Mouse (Mus musculus): ENCODE measurements around the gene Siva1. TPM values are rescaled to one million over a fixed set of nuclear protein-coding genes. Genes with fewer than 3 reads are reported as not detected.

Gene Siva1
- total and polyA plus RNA-seq, 2 experiments from 2014 or later, result 62.2 to 107 TPM

DNA sequence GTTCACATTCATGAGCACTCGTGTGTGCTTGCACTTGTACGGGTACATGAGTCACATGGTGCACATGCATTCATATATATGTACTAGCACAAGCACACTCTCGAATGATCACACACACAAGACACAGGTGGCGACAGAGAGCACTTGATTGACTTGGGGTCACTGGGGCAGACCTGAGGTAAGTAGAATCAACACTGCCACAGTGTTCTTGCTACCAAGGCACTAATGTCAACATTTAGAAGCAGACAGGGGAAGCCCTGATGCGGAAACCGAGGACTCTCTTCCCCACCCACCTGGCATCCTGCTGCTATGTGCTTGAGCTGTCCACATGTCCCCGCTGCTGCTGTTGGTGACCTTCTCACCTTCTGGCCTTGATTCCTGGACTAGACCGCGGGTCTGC is 10.8 kb upstream of the Siva1 start:
- 66% methylated on average over 9 of the region's 9 CpGs for WGBS
- no peak for ATAC-seq (ENCODE audit: insufficient read depth, low read depth)
- no peak for DNase-seq (ENCODE audit: low spot score)
- TF ChIP-seq CTCF (IDR thresholded peaks at IDR 0.05; ENCODE audit: low read depth) (no peak), EP300 (IDR thresholded peaks at IDR 0.05; ENCODE audit: low read depth) (no peak)
- Histone ChIP-seq H3K4me3 (ENCODE audit: low read depth, low read length) (no peak overlapping the region), H3K27me3 (ENCODE audit: control insufficient read depth, insufficient read depth, low read length) (no peaks in the 10 kb centered on the region), H3K36me3 (replicated peaks; ENCODE audit: control insufficient read depth, insufficient read depth, low read length) (peaks cover 21% of the 10 kb centered on the region), H3K4me2 (ENCODE audit: low read depth, low read length) (no peak overlapping the region), H3K27ac (ENCODE audit: low read depth) (no peak overlapping the region), H3K9me3 (replicated peaks; ENCODE audit: control insufficient read depth, low read length) (no peaks in the 10 kb centered on the region), H3K9ac (replicated peaks; ENCODE audit: low read depth, low read length) (no peak overlapping the region), H3K4me1 (ENCODE audit: control insufficient read depth, insufficient read depth) (peaks cover 10% of the 10 kb centered on the region)

- ATAC-seq (ENCODE audit: insufficient read depth, low read depth) (no peak), DNase-seq (ENCODE audit: low spot score) (no peak)
- 85% methylated on average over 10 of the region's 10 CpGs for WGBS
- Histone ChIP-seq H3K4me3 (ENCODE audit: low read depth, low read length) (no peak overlapping the region), H3K9me3 (replicated peaks; ENCODE audit: control insufficient read depth, low read length) (no peaks in the 10 kb centered on the region), H3K4me1 (ENCODE audit: control insufficient read depth, insufficient read depth) (no peaks in the 10 kb centered on the region), H3K27me3 (ENCODE audit: control insufficient read depth, insufficient read depth, low read length) (no peaks in the 10 kb centered on the region), H3K27ac (ENCODE audit: low read depth) (no peak overlapping the region), H3K4me2 (ENCODE audit: low read depth, low read length) (no peak overlapping the region), H3K9ac (replicated peaks; ENCODE audit: low read depth, low read length) (no peak overlapping the region), H3K36me3 (replicated peaks; ENCODE audit: control insufficient read depth, insufficient read depth, low read length) (peaks cover 21% of the 10 kb centered on the region)
- TF ChIP-seq EP300 (IDR thresholded peaks at IDR 0.05; ENCODE audit: low read depth) (no peak), CTCF (IDR thresholded peaks at IDR 0.05; ENCODE audit: low read depth) (no peak)
Observed at GRCm38 (mm10) chr12:112639526-112639925, 5.0 kb upstream of the Siva1 start.

DNA sequence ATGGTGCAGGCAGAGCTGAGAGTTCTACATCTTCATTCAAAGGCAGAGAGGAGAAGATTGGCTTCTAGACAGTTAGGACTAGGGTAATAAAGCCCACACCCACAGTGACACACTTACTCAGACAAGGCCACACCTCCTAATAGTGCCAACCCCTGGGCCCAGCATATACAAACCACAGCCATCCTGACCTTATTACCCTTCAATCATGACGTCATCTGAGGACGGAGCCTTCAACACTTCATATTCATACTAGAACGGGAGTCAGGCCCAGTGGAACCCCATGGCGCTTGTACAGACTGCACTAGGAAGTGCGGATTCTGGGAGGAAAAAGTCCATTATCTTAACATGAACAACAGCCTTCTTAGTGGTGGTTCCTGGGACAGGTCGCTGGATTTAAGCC is 1.4 kb upstream of the Siva1 start:
- peaks cover 18% of the 10 kb centered on the region; the same call in 1 of the 2 replicates for H3K36me3 ChIP-seq (replicated peaks; ENCODE audit: control insufficient read depth, insufficient read depth, low read length)
- DNase-seq (ENCODE audit: low spot score) (no peak), ATAC-seq (ENCODE audit: insufficient read depth, low read depth) (no peak)
- H3K4me3 ChIP-seq (ENCODE audit: low read depth, low read length), result no peak overlapping the region
- no peak overlapping the region for H3K27ac ChIP-seq (ENCODE audit: low read depth)
- no peak overlapping the region for H3K4me2 ChIP-seq (ENCODE audit: low read depth, low read length)
- TF ChIP-seq CTCF (IDR thresholded peaks at IDR 0.05; ENCODE audit: low read depth) (no peak), EP300 (IDR thresholded peaks at IDR 0.05; ENCODE audit: low read depth) (no peak)
- no peak overlapping the region for H3K9ac ChIP-seq (replicated peaks; ENCODE audit: low read depth, low read length)
- H3K27me3 ChIP-seq (ENCODE audit: control insufficient read depth, insufficient read depth, low read length), result no peaks in the 10 kb centered on the region
- H3K9me3 ChIP-seq (replicated peaks; ENCODE audit: control insufficient read depth, low read length), result no peaks in the 10 kb centered on the region
- peaks cover 8% of the 10 kb centered on the region for H3K4me1 ChIP-seq (ENCODE audit: control insufficient read depth, insufficient read depth)
- 76% methylated on average over 6 of the region's 6 CpGs for WGBS

GRCm38 (mm10) chr12:112644855-112645506 is 502 bp downstream of the Siva1 start:
- Histone ChIP-seq H3K4me3 (ENCODE audit: low read depth, low read length) (peak overlapping the region; percentile 60), H3K9me3 (replicated peaks; ENCODE audit: control insufficient read depth, low read length) (no peaks in the 10 kb centered on the region), H3K9ac (replicated peaks; ENCODE audit: low read depth, low read length) (peak overlapping the region; percentile 55), H3K4me1 (ENCODE audit: control insufficient read depth, insufficient read depth) (peaks cover 8% of the 10 kb centered on the region), H3K36me3 (replicated peaks; ENCODE audit: control insufficient read depth, insufficient read depth, low read length) (peaks cover 14% of the 10 kb centered on the region; the same call in 1 of the 2 replicates), H3K27ac (ENCODE audit: low read depth) (peak overlapping the region; percentile 78), H3K4me2 (ENCODE audit: low read depth, low read length) (peak overlapping the region; percentile 89), H3K27me3 (ENCODE audit: control insufficient read depth, insufficient read depth, low read length) (no peaks in the 10 kb centered on the region)
- peak; percentile 0; the same call in 1 of the 2 replicates for ATAC-seq (ENCODE audit: insufficient read depth, low read depth)
- DNase-seq (ENCODE audit: low spot score), result no peak
- TF ChIP-seq CTCF (IDR thresholded peaks at IDR 0.05; ENCODE audit: low read depth), result no peak
- no peak for TF ChIP-seq EP300 (IDR thresholded peaks at IDR 0.05; ENCODE audit: low read depth)
- under 1% methylated on average over 73 of the region's 75 CpGs for WGBS

DNA sequence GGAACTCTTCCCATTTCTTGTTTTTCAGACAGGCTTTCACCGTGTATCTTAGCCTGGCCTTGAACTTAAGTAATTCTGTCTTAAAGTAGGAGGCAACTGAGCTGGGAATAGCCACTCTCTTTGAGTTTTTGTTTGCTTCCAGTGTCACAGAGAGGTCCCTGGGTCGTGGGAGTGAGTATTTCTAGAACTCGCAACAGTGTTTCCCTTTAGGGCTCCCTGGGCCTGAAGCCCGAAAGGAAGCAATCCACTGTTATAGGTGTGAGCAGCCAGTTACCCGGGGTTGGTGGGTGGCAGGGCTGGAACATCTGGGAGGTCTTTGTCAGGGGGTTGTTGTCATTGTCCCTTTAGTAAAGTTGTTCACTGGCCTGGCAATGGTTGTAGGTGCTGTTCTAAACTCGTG is 1.7 kb downstream of the Siva1 start:
- H3K9ac ChIP-seq (replicated peaks; ENCODE audit: low read depth, low read length), result no peak overlapping the region
- TF ChIP-seq EP300 (IDR thresholded peaks at IDR 0.05; ENCODE audit: low read depth), result no peak
- TF ChIP-seq CTCF (IDR thresholded peaks at IDR 0.05; ENCODE audit: low read depth), result no peak
- H3K36me3 ChIP-seq (replicated peaks; ENCODE audit: control insufficient read depth, insufficient read depth, low read length), result peaks cover 7% of the 10 kb centered on the region; the same call in 1 of the 2 replicates
- no peaks in the 10 kb centered on the region for H3K9me3 ChIP-seq (replicated peaks; ENCODE audit: control insufficient read depth, low read length)
- no peaks in the 10 kb centered on the region for H3K27me3 ChIP-seq (ENCODE audit: control insufficient read depth, insufficient read depth, low read length)
- 39% methylated on average over 6 of the region's 6 CpGs for WGBS
- H3K4me3 ChIP-seq (ENCODE audit: low read depth, low read length), result no peak overlapping the region
- H3K27ac ChIP-seq (ENCODE audit: low read depth), result no peak overlapping the region
- DNase-seq (ENCODE audit: low spot score) (no peak), ATAC-seq (ENCODE audit: insufficient read depth, low read depth) (no peak)
- peaks cover 8% of the 10 kb centered on the region for H3K4me1 ChIP-seq (ENCODE audit: control insufficient read depth, insufficient read depth)
- peak overlapping the region; percentile 89 for H3K4me2 ChIP-seq (ENCODE audit: low read depth, low read length)

DNA sequence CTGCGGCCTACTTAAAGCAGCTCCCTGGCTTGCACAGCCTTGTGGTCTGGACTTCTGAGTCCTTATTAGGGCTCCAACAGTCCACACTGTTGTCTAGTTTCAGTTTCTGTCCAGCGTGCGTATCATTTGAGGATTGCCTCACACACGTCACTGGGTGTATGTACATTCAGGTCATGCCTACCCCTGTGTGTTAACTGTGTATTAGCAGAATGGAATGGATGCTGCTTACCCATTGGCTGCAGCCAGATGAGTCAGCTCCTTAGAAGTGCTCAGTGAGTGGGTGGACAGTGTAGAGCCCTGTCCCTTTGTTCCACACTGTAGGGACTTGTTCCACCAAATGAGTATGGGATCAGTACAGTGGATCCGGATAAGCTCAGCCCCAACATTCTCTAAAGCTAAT is 3.6 kb downstream of the Siva1 start:
- Histone ChIP-seq H3K9me3 (replicated peaks; ENCODE audit: control insufficient read depth, low read length) (no peaks in the 10 kb centered on the region), H3K27ac (ENCODE audit: low read depth) (no peak overlapping the region), H3K4me3 (ENCODE audit: low read depth, low read length) (no peak overlapping the region), H3K27me3 (ENCODE audit: control insufficient read depth, insufficient read depth, low read length) (no peaks in the 10 kb centered on the region), H3K36me3 (replicated peaks; ENCODE audit: control insufficient read depth, insufficient read depth, low read length) (peaks cover 22% of the 10 kb centered on the region), H3K9ac (replicated peaks; ENCODE audit: low read depth, low read length) (no peak overlapping the region), H3K4me2 (ENCODE audit: low read depth, low read length) (no peak overlapping the region), H3K4me1 (ENCODE audit: control insufficient read depth, insufficient read depth) (peaks cover 11% of the 10 kb centered on the region)
- ATAC-seq (ENCODE audit: insufficient read depth, low read depth), result no peak
- WGBS, result 87% methylated on average over 5 of the region's 5 CpGs
- TF ChIP-seq EP300 (IDR thresholded peaks at IDR 0.05; ENCODE audit: low read depth) (no peak), CTCF (IDR thresholded peaks at IDR 0.05; ENCODE audit: low read depth) (no peak)
- DNase-seq (ENCODE audit: low spot score), result no peak

Measured in heart, postnatal 0 days (tissue).